Mouse (Mus musculus) neural tube, embryonic 15.5 days (tissue): ENCODE results near the gene Gm42791. TPM values are rescaled to one million over a fixed set of nuclear protein-coding genes. Genes with fewer than 3 reads are reported as not detected.

Experiments
- ATAC-seq: fragments of 200-750 bp; cut with Nextera tagmentation; 2 replicates; pipeline ENCODE4 v1.8.0; 2017; ENCODE audit warnings: mild to moderate bottlenecking, moderate TSS enrichment, moderate library complexity; ENCODE audit not compliant: low FRiP score
- H3K27ac ChIP-seq: fragments of 300-500 bp; sonication (generic); replicated peaks from 2 replicates; pipeline ENCODE4 v1.5.1; 2015; ENCODE audit warnings: mild to moderate bottlenecking, inconsistent platforms
- H3K27me3 ChIP-seq: fragments of 300-500 bp; sonication (generic); replicated peaks from 2 replicates; pipeline ENCODE4 v1.6.1; 2015; ENCODE audit warnings: inconsistent platforms
- H3K36me3 ChIP-seq: fragments of 300-500 bp; sonication (generic); 2 replicates; pipeline ENCODE4 v1.6.1; 2015; ENCODE audit warnings: inconsistent platforms
- H3K4me1 ChIP-seq: fragments of 300-500 bp; sonication (generic); 2 replicates; pipeline ENCODE4 v1.6.1; 2015; ENCODE audit warnings: inconsistent platforms
- H3K4me2 ChIP-seq: fragments of 300-500 bp; sonication (generic); 2 replicates; pipeline ENCODE4 v1.6.1; 2015; ENCODE audit warnings: inconsistent platforms, mild to moderate bottlenecking, moderate library complexity
- H3K4me3 ChIP-seq: fragments of 300-500 bp; sonication (generic); replicated peaks from 2 replicates; pipeline ENCODE4 v1.5.1; 2015; ENCODE audit warnings: mild to moderate bottlenecking, inconsistent platforms
- H3K9ac ChIP-seq: fragments of 300-500 bp; sonication (generic); replicated peaks from 2 replicates; pipeline ENCODE4 v1.6.1; 2015; ENCODE audit warnings: mild to moderate bottlenecking, inconsistent platforms
- H3K9me3 ChIP-seq: fragments of 300-500 bp; sonication (generic); replicated peaks from 2 replicates; pipeline ENCODE4 v1.6.1; 2016; ENCODE audit warnings: inconsistent platforms
- WGBS: fragments of 180-500 bp; shearing (Covaris S2); methylation state at CpG from one replicate; pipeline ENCODE4 v1.1.7; 2015; ENCODE audit warnings: mixed read lengths; 5-methylcytosine and 5-hydroxymethylcytosine counted together
- polyA plus RNA-seq: library from polyadenylated mRNA; unstranded; fragments of >200 nt; fragmentation: Nextera tagmentation; extraction: Ambion mirVana; gene quantifications from 2 replicates; pipeline ENCODE4 v1.2.1, GENCODE M21; 2015

Gene Gm42791
- polyA plus RNA-seq, 1 experiment from 2014 or later, result 3.4 TPM

- no peak overlapping the region for H3K9ac ChIP-seq
- H3K27me3 ChIP-seq, result no peaks in the 10 kb centered on the region
- no peaks in the 10 kb centered on the region for H3K9me3 ChIP-seq
- no peaks in the 10 kb centered on the region for H3K36me3 ChIP-seq
- no peak overlapping the region for H3K27ac ChIP-seq
- no peak overlapping the region for H3K4me3 ChIP-seq
- 94% methylated on average over 12 of the region's 12 CpGs for WGBS
- ATAC-seq, result no peak
- peaks cover 17% of the 10 kb centered on the region for H3K4me1 ChIP-seq
- H3K4me2 ChIP-seq, result no peak overlapping the region
Measured at GRCm38 (mm10) chr5:148975035-148975434, 19.9 kb downstream of the Gm42791 start.

DNA sequence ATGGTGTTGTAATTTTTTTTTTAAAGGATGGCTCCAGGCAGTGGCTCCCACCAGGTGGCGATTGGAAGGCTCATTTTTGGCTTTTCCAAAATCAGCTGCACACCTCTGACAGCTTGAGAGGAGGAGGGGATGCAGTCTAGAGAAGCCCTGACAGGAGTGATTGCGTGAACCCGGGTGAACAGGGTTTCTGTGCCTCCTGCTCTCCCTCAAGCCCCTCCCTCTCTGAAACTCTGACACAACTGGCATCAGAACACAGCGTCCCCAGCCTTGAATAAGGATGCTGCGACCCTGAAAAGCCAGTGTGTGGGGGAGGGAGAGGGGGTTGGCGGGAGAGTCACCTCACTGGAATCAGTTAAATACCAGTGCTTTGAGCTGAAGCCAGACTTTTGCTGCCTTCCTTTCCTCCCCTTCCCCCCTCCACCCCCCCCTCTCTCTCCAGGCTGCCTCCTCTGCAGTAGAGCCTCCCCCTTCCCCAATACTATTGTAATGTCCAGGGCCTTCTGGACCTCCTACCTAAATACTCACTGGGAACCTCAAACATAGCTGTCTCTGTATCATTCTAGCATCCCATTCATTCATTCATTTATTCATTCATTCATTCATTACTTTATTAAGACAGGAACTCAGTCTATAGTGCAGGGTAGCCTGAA lies 21.8 kb downstream of the Gm42791 start:
- Histone ChIP-seq H3K9me3 (no peaks in the 10 kb centered on the region), H3K4me3 (no peak overlapping the region), H3K27ac (no peak overlapping the region), H3K9ac (no peak overlapping the region), H3K27me3 (no peaks in the 10 kb centered on the region), H3K4me1 (peaks cover 20% of the 10 kb centered on the region), H3K36me3 (no peaks in the 10 kb centered on the region), H3K4me2 (no peak overlapping the region)
- 0 out of 2 replicates have a peak, but pooled peaks have one; percentile 26 for ATAC-seq
- WGBS, result 9% methylated on average over 6 of the region's 6 CpGs

- H3K36me3 ChIP-seq, result no peaks in the 10 kb centered on the region
- H3K4me3 ChIP-seq, result no peak overlapping the region
- ATAC-seq, result no peak
- H3K9ac ChIP-seq, result no peak overlapping the region
- H3K27ac ChIP-seq, result no peak overlapping the region
- 94% methylated on average over 8 of the region's 8 CpGs for WGBS
- H3K9me3 ChIP-seq, result no peaks in the 10 kb centered on the region
- peaks cover 13% of the 10 kb centered on the region for H3K4me1 ChIP-seq
- H3K4me2 ChIP-seq, result no peak overlapping the region
- no peaks in the 10 kb centered on the region for H3K27me3 ChIP-seq
Measured at GRCm38 (mm10) chr5:148972167-148972566, 22.8 kb downstream of the Gm42791 start.

- H3K4me3 ChIP-seq, result no peak overlapping the region
- no peak overlapping the region for H3K9ac ChIP-seq
- H3K4me2 ChIP-seq, result peak overlapping the region; percentile 15; the same call in 1 of the 2 replicates
- WGBS, result 37% methylated on average over 9 of the region's 9 CpGs
- no peak overlapping the region for H3K27ac ChIP-seq
- H3K9me3 ChIP-seq, result no peaks in the 10 kb centered on the region
- no peaks in the 10 kb centered on the region for H3K36me3 ChIP-seq
- H3K4me1 ChIP-seq, result peaks cover 37% of the 10 kb centered on the region
- no peak for ATAC-seq
- H3K27me3 ChIP-seq, result no peaks in the 10 kb centered on the region
Measured at GRCm38 (mm10) chr5:148969648-148970047, 25.3 kb downstream of the Gm42791 start.

DNA sequence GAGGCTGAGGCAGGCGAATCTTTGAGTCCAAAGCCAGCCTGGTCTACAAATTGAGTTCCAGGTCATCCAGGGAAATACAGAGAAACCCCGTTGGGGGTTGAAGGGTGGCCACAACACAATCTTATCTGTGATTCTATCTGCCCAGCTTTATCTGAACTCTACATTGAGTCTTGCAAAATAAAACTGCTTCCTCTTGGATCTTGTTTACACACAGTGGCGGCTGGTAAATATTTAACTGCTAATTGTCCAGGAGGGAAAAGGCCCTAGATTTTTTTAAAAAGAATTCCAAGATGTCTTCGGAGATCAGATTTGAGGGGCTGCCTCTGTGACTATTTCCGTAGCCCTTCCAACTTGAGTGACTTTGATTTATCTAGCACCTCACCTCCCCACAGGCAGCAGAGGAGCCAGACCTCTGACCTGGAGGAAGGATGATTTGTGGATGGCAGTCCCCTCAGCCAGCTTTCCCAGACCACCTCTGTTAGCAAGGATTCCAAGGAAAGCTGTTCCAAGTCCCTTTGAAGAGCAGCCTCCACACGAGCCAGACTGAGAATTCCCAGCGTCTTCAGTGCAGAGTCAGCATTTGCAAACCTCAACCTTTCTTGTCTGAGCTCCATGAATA lies 25.9 kb downstream of the Gm42791 start:
- no peak overlapping the region for H3K4me3 ChIP-seq
- no peak overlapping the region for H3K9ac ChIP-seq

DNA sequence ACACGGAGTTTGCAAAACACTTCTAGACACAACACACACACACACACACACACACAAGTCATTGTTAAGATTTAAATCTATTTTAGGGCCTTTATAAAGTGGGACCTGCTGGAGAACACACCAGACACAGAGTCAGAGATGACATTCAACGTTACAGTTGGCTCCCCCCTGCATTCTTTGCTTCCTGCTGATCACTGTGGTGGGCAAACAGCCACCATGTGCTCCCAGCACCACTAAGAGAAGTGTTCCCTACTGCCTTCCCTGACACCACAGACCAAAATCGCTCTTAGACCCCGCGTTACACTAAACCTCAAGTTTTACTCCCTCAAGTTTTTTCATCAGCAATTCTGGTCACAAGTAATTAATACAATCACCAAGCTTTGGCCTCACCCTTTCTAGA lies 26.8 kb downstream of the Gm42791 start:
- Histone ChIP-seq H3K4me1 (peaks cover 37% of the 10 kb centered on the region), H3K4me3 (no peak overlapping the region), H3K27me3 (no peaks in the 10 kb centered on the region), H3K9ac (no peak overlapping the region), H3K36me3 (no peaks in the 10 kb centered on the region), H3K4me2 (no peak overlapping the region), H3K27ac (no peak overlapping the region), H3K9me3 (no peaks in the 10 kb centered on the region)
- 74% methylated on average over 5 of the region's 5 CpGs for WGBS
- ATAC-seq, result no peak

More for the DNA sequence above, 25.9 kb downstream of the Gm42791 start:
- H3K27me3 ChIP-seq, result no peaks in the 10 kb centered on the region
- no peaks in the 10 kb centered on the region for H3K36me3 ChIP-seq
- no peak overlapping the region for H3K27ac ChIP-seq
- no peak overlapping the region for H3K4me2 ChIP-seq
- WGBS, result 56% methylated on average over 7 of the region's 7 CpGs
- peaks cover 38% of the 10 kb centered on the region for H3K4me1 ChIP-seq
- no peaks in the 10 kb centered on the region for H3K9me3 ChIP-seq
- ATAC-seq, result no peak

DNA sequence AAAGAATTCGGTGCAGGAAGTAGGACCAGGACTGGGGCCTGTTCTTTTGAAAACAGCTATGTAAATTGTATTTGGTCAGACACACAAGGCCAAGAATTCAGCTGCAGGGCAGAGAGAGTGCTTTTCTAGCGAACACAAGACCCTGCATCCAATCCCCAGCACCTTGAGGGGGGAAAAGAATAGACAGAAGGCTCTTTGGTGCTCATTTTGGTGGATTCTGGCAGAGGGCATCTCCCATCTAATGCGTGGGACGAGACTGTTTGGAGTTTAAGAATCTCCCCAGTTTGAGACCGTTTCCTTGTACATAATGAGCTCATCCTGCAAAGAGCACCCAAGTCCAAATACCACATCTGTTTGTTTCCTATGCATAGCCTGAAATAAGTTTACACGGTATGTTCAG lies 28.6 kb downstream of the Gm42791 start:
- Histone ChIP-seq H3K9ac (no peak overlapping the region), H3K27ac (peak overlapping the region; percentile 68), H3K4me3 (no peak overlapping the region), H3K27me3 (no peaks in the 10 kb centered on the region), H3K4me2 (no peak overlapping the region), H3K9me3 (no peaks in the 10 kb centered on the region), H3K36me3 (no peaks in the 10 kb centered on the region), H3K4me1 (peaks cover 34% of the 10 kb centered on the region)
- 52% methylated on average over 6 of the region's 6 CpGs for WGBS
- no peak for ATAC-seq

DNA sequence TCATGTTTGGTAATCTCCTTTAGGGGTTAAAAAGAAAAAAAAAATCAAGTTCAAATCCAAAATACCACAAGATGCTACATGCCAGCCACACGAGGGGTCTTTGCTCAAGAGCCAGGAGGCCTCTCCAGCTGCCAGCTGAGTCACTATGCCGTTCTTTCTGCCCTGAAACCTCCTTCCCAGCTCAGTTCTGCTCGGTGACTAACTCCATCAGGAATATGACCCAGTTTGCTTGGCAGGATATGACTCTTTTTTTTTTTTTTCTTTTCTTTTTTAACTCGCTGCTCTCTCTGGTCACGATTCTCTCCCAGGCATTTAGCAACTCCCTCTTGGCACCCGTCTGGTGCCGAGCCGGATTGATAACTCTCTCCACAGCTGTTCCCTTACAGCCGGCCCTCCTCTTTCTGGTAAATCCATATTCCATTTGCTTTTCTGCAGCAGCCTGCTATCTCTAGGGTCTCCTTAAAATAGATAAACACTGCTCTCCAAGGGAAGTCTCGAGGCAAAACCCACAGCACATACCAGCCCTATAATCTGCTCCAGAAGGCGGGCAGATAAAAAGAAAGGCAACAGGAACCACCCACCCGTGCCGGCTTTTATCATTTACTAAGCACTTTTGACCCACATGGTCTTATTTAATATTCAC lies 29.1 kb downstream of the Gm42791 start:
- Histone ChIP-seq H3K4me2 (0 out of 2 replicates have a peak overlapping the region, but pooled peaks have one; percentile 4), H3K4me1 (peaks cover 34% of the 10 kb centered on the region), H3K4me3 (no peak overlapping the region), H3K9ac (no peak overlapping the region; the same call in 1 of the 2 replicates), H3K9me3 (no peaks in the 10 kb centered on the region), H3K27me3 (no peaks in the 10 kb centered on the region), H3K36me3 (no peaks in the 10 kb centered on the region), H3K27ac (peak overlapping the region; percentile 68)
- 13% methylated on average over 13 of the region's 13 CpGs for WGBS
- ATAC-seq, result no peak; the same call in 1 of the 2 replicates

DNA sequence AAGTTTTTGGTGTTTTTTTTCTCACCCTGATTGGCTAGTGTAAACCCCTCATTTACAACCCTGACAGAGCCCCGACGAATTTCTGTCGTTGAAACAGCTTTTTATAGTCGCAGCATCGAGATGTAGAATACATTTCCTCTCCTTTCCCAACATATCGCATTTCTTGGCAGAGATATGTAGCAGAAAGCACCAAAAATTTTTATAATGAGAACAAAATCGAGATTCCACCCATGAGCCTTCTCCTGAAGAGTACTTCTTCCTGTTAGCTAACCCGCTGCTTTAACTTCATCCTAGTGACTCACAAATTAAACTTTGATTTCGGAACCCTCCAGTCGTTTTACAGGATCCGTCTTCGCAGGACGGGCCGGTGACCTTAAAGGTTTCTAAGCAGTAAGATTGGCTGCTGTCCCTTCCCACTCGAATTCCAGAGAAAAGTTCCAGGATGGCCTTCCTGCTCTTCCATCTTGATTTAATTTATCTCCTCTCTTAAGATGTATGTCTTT lies 29.8 kb downstream of the Gm42791 start:
- WGBS, result 79% methylated on average over 15 of the region's 15 CpGs
- no peaks in the 10 kb centered on the region for H3K9me3 ChIP-seq
- no peak for ATAC-seq
- H3K4me2 ChIP-seq, result no peak overlapping the region
- no peak overlapping the region for H3K4me3 ChIP-seq
- no peak overlapping the region for H3K9ac ChIP-seq
- peak overlapping the region; percentile 68 for H3K27ac ChIP-seq
- peaks cover 35% of the 10 kb centered on the region for H3K4me1 ChIP-seq
- H3K36me3 ChIP-seq, result no peaks in the 10 kb centered on the region
- H3K27me3 ChIP-seq, result no peaks in the 10 kb centered on the region

DNA sequence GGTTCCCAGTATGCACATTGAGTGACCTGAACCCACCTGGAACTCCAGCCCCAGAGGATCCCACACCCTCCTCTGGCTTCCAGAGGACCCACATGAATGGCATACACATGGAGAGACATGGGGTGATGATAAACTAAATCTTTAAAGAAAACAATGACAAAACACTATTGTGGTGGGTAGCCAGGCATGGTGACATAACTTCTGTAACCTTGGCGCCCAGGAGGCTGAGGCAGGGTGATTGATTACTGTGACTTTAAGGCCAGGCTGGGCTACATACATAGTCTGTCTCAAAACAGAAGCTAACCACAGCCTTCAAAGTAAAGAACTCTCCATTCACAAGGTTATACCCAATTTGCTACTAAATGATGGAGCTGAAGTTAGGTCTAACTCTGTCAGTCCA lies 30.7 kb downstream of the Gm42791 start:
- no peak overlapping the region for H3K27ac ChIP-seq
- no peak overlapping the region for H3K4me3 ChIP-seq
- H3K9ac ChIP-seq, result no peak overlapping the region
- WGBS, result 72% methylated on average over 1 of the region's 1 CpGs
- no peak for ATAC-seq
- H3K9me3 ChIP-seq, result no peaks in the 10 kb centered on the region
- H3K27me3 ChIP-seq, result no peaks in the 10 kb centered on the region
- H3K4me1 ChIP-seq, result peaks cover 38% of the 10 kb centered on the region
- no peaks in the 10 kb centered on the region for H3K36me3 ChIP-seq
- H3K4me2 ChIP-seq, result no peak overlapping the region

DNA sequence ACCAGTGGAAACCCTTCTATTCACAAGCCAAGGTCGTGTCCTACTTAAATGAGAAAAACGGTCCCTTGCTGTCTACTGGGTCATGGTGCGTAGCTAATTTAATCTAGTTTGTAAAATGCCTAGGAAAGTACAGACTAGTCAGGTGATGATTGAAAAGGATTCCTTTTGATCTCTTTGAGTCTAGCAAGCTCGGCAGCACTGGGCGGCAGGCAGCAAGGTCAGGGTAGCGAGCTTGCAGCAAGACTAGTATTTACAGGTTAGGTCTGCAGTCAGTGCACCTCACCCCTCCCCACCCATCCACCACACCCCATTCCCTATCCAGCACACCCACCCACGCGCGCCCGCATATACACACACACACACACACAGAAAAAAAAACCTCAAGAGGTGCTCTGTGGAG lies 34.7 kb downstream of the Gm42791 start:
- H3K9ac ChIP-seq, result no peak overlapping the region
- peak overlapping the region; percentile 89 for H3K4me2 ChIP-seq
- H3K4me3 ChIP-seq, result no peak overlapping the region
- H3K27me3 ChIP-seq, result no peaks in the 10 kb centered on the region
- no peaks in the 10 kb centered on the region for H3K36me3 ChIP-seq
- H3K9me3 ChIP-seq, result no peaks in the 10 kb centered on the region
- ATAC-seq, result no peak
- no peak overlapping the region for H3K27ac ChIP-seq
- 56% methylated on average over 10 of the region's 10 CpGs for WGBS
- H3K4me1 ChIP-seq, result peaks cover 24% of the 10 kb centered on the region
